Mouse (Mus musculus): ENCODE measurements at regions not wholly inside any gene's neighbourhood (a gene's known extent, or its start where the extent isn't known, plus 50 kb on each side); places are given as distances from the start of the nearest gene placed in this dataset.

DNA sequence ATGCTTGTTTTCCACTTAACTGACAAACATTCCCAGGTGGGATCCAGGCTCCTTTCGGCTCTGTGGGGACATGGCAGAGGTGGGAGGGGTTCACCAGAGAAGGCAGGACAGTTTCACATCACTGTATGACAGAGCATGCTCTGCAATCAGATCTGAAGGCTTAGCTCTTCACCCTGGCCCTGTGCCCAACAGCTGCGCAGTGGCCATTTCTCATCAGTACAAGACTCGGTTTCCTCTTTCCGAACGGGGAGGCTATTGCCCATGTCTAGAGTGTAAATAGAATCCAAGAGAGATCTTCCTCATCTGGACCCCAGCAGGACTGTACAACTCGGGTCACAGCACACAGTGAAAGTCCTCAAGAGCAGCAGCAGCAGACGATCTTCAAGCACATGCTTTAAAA lies 64.5 kb upstream of the 3110018I06Rik start:
- TF ChIP-seq TAL1 (IDR thresholded peaks at IDR 0.05; ENCODE audit: low read length) (no peak), GATA1 (IDR thresholded peaks at IDR 0.05; ENCODE audit: low read length) (no peak)
